Mouse (Mus musculus) embryo, embryonic 10 days (tissue): ENCODE results near the gene Zbtb38.
A peak's percentile ranks its signal among the peaks of the same experiment; 100 is the strongest.
"Not testable (repeated sequence)": the region's sequence is repeated elsewhere in the genome, so short reads cannot be mapped to it uniquely, and the experiment has no call there.

Experiments
- DNase-seq: peaks from one replicate; pipeline ENCODE4 v3.0.0-alpha.2; 2015; ENCODE audit warnings: low spot score

The Zbtb38 gene

DNA sequence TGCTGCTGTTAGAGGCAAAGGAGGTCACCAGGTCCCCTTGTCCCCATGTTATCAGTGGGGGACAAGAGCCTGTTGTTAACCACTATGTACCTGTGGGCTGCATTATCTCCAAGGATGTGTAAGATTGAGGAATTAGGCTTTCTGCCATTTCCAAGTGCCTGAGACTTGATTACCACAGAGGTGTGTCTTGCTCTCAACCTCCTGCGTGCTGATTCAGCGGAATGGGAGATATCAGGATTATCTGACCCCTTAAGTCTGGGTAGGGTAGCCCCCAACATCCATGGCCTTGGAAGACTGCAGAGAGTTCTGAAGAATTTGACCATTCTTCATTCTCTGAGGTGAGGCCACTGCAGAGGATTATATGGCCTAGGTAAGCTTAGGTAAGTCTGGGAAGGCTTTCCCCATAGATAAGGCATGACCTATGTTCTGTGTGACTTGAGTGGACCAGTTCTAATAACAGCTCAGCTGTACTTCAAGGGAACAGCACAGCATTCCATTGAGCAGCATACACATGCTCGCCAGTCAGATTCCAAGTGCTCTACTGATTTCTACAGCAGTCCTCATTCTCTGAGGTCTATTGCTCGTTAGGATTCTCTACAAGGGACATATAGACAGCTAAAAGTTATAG, 68.4 kb downstream of the Zbtb38 start:
- DNase-seq = no peak

DNA sequence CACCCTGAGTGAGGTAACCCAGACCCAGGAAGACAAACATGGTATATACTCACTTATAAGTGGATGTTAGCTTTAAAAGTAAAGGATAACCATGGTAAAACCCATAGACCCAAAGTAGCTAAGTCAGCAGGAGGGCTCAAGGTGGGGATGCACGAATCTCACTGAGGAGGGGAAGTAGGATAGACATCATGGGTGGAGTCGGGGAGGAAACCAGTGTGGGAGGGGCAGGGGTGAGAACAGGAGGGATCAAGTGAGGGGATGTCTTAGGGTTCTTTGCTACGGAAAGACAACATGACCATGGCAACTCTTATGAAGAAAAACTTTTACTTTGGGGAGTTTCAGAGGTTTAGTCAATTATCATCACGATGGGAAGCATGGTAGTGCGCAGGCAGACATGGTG, 74.0 kb downstream of the Zbtb38 start:
- DNase-seq = no peak

DNA sequence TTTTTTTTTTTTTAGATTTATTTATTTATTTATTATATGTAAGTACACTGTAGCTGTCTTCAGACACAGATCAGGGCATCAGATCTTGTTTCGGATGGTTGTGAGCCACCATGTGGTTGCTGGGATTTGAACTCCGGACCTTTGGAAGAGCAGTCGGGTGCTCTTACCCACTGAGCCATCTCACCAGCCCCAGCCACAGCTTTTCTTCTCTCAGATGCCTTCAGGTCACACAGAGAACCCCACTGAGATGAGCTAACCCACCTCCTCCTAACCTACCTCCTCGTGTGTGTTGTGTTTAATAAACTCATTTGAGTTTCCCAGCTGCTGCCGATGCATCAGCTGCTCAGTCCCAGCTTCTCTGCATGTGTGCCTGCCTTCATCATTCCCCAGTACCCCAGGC, 74.9 kb downstream of the Zbtb38 start:
- not testable (repeated sequence) for DNase-seq

DNA sequence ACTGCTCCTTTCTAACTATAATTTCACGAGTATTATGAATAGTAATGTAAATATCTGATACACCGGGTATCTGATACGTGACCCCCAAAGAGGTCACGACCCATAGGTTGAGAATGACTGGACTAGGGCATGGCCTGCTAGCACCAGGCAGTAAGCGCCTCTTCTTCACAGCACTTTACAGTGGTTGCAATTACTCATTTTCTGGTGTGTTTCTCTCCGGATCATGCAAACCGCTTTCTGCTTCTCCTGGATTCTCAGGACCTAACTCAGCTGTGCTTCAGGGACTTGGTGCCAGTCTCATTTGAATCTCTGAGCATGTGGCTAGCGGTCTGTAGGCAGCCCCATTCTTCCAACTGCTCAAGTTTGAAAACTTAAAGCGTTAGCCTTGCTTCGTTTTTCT, 76.0 kb downstream of the Zbtb38 start:
- DNase-seq = no peak

DNA sequence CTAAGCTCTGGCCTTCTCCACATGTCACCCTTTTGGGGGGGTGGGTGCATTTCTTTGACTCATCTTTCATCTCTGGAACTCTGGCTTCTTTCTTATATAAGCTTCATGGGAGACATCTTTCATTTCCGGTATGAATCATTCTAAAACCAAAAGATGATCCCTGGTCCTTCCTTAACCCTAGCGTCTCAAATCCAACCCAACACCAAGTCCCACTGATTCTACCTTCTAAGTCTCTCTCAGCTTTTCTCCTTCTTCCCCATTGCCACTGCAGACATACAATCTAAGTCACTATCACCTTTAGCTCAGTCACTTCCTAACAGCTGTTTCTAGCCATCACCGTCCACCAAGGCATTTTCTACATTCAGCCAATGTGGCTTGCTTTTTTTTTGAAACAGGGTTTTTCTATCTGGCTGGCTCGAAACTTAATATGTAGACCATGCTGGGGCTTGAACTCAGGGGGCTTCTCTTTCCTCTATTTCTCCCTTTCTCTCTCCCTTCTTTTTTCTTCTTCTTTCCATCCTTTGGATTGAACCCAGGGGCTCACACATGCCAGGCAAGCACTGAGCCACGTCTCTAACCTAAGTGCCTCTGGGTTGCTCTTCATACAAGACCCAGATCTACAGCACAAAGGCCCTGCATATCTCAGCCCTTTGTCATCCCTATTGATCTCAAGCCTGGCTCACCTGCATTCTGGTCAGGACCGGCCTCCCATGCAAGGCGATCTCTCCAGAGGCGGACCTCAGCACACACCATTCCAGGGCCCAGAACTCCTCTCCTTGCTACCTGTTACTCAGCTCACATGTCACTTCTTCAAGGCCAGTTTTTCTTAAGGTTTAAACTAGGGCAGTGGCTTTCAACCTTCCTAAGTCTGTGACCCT, 76.6 kb downstream of the Zbtb38 start:
- DNase-seq = no peak

DNA sequence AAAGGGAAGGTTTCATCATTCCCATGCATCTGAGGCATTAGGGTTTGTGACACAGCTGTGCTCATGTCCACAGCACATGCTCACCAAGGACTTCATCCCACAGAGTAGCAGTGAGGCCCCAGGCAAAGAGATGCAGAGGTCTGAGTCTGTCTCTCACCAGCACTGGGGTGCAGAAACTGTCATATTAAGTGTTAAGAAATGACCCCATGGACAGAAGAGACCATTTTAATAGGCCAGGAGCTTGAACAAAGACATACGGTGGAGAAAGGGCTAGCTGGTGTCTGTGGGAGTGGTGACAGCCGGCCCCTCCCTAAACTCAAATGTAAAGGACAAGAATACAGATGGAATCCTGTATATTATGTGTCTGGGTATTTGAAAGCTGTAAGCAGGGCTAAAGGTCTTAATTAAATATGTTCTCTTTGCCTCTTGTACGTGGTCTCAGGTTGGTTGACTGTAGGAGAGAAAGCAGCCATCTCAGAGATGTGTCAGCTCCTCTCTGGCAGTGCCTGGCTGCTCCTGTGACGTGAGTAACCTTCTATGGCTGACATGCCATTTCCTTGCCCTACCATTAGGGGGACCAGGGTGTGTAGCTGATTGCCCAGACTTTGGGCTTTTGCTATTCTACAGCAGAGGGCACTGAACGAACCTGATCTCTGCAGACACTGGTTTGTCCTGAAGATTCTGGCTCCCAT, 77.4 kb downstream of the Zbtb38 start:
- DNase-seq = peak; percentile 82

DNA sequence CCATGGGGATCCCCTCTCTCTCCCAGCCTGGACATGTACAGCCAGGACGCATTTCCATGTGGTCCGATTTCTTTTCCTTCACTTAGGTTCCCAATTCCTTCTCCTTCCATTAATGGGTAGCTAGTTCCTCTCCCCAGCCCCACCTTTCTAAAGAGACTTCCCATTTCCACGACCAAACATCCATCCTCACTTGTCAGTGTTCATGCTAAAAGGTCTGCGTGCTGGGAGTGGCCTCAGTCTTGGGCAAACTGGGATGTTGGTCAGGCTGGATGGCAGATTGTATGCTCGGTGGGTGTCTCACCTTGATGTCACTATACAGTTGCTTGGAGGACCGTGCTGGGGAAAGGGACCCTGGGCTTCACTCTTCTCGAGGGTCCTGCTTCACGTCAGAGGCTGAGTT, 78.3 kb downstream of the Zbtb38 start:
- DNase-seq = no peak

DNA sequence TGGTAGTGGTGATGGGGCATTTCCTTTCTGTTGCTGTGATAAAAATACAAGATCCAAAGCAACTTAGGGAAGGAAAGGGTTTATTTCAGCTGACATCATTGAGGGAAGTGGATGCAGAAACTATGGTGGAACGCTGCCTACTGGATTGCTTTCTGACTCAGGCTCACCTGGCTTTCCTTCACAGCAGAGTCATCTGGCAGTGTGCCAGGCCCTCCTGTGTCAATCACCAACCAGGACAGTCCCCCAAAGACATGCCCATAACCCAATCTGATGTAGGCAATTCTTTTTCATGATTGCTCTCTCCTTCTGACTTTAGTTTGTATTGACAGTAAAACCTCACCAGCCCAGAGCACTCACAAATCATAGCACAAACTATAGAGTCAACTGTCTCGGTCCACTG, 80.2 kb downstream of the Zbtb38 start:
- DNase-seq = no peak

DNA sequence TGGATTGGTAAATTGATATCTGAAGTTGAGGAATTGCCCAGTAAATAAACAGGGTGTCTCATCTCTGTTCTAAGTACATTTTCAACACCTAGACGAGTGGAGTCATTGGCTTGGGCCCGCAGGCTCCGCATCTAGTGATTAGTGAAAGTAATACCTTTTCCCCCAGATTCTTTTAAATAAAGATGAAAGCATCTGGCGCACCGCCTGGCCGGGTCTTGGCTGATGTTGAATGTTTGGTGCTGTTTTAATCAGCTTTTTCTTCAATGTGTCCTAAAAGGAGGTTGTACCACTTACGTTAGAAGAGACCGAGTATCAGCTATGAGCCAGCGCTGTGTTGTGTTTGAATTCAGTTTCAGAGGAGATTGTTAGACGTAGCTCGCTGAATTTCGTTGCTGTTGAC, 81.4 kb downstream of the Zbtb38 start:
- DNase-seq = no peak

DNA sequence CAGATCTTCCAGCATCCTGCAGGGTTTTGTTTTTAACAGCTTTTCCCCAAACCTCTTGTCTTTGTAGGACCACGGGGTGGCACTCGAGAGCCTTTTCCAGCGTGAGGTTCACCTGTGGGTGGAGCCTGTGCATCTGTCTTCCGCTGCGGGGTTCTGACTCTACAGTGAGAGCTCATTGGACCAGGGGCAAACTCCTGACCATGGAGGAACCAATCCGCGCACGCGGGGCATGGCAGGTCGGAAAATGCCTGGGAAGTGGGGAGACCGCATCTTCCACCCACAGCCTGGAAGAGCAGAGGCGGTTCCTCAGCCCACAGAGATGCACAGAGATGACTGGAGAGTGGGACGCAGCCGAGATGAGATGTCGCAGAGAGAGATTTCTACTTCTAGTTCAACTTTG, 82.8 kb downstream of the Zbtb38 start:
- DNase-seq = peak; percentile 98

DNA sequence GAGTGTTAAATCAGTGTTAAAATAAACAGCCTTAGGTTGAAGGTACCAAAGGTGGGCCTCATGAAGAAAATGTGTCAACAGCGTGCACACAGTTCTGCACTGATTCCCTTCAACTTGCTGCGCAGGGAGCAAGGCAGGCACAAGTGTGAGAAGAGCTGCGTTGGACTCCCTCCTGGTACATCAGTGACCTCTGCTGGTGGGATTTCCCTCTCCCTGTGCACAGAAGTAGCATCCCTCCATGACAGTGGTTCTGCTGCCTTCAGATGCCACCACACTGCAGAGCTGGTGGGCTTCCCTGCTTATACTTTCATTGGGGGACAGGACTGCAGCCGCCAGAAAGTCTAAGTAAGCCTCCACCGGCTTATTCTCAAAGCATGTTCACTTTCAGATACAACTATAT, 84.0 kb downstream of the Zbtb38 start:
- DNase-seq = peak; percentile 71

DNA sequence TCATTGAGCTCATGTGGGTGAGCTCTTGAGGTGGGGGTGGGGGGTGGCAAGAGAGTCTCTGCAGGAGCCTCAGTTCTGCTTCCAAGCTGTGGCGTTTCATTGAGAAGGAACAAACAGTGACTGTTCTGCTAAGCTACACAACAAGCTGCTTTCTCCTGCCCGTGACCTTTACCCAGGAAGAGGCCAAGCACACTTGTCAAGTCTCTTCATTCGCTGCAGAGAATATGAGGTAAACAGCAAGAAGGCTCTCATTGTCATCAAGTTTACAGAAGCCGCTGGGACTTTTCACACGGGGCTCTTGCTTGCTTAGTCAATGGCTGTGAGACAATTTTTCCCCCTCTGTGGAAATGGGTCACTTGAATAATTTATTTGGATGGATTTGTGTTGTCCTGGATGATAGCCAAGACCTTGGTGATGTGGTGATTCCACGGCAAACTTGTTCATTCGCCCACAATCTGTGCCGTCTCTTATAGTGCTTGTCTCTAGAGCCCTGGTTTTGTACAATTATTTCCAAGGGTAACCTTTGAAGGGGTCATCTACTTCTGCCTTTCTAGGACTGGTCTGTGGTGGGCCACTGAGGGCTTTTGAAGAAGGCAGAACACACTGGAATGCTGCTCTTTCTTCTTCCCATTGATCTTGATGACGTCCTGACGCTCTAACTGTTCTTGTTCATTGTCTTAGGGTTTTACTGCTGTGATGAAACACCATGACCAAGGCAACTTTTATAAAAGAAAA, 92.0 kb downstream of the Zbtb38 start:
- DNase-seq = peak; percentile 29

DNA sequence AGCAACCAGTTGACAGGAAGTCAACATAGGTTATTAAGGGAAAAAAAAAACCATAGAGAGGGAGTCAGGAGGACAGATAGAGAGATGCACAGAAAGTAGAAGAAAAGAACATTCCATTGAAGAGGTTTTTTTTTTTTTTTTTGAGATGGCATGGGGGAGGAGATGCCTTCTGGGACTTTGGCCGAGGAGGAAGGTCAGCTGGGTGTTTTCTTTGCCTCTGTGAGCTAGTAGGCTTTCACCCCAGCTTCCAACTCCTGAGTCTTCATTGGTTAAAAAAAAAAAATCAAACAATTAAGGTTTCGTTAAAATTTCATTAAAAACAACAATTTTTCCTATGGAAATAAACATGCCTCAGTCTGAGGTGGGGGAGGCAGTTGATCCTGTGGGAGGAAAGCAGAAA, 92.8 kb downstream of the Zbtb38 start:
- DNase-seq = no peak

DNA sequence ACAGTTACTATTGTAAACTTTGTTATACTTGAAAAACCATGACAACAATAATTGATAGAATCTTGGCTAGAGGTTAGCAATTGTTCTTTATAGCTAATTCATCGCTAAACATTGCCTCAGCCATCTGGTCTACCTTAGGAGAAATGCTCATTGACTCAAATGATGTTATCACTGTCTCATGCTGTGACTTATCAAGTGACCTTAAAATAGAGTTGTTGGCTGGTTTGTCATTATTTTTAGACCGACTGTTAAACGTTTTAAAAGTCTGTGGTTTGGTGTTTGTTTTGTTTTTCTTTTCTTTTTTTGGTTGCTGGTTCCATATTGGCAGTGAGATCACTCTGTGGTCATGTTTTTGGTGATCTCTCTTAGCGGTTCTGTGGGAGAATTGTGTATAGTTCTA, 99.1 kb downstream of the Zbtb38 start:
- DNase-seq = no peak

DNA sequence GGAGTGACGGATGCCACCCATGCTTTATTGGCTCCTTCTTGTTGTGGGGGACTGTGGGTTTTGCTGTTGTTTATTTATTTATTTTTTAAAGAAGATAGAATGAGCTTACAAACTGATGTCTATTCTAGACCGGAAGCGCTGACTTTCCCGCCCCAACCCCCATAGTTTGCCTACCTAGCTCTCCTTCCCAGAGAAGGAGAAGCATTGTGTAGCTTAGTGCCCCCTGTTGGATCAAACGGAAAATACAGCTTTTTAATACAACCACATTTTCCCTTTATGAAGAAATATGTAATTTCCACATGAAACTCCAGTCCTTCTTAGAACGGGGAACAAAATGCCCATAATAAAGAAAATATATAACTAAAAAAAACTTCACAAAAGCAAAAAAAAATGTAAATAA, 99.9 kb downstream of the Zbtb38 start:
- peak; percentile 14 for DNase-seq

DNA sequence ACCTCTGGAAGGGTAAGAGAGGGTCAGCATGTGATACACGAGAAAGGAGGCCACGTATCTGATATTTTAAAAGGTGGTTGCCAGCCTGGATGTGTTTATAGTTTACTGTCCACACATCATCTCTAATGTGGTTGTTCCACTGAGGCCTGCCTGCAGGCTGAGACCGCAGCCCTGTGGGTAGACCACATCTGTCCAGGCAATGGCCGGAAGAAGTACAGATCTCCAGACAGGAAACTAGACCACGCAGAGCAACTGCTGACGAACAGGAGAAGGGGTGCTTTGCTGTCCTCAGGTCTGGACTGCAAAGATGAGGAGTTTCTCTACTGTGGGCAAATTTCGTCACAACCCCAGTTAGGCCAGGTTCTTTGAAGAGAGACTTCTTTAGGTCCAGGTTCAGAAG, 101.8 kb downstream of the Zbtb38 start:
- no peak for DNase-seq

DNA sequence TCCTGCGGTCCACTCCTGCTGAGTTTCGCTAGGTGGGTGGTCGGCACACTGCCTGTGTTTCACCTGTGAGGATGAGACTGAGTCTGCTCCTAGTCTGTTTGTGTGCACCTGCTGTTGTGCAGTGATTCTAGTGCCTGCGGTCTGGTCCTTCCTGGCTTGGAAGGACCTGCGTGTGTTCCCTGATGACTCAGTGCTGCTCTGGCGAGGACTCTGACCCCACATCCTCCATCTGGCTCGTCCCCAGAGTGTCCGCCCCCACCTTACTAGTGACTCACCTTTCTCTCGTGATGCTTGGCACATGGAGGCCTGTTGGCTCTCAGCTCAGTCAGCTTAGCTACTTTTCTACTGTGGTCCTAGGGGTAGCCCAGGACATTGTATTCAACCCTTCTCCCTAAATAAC, 102.7 kb downstream of the Zbtb38 start:
- DNase-seq = no peak

DNA sequence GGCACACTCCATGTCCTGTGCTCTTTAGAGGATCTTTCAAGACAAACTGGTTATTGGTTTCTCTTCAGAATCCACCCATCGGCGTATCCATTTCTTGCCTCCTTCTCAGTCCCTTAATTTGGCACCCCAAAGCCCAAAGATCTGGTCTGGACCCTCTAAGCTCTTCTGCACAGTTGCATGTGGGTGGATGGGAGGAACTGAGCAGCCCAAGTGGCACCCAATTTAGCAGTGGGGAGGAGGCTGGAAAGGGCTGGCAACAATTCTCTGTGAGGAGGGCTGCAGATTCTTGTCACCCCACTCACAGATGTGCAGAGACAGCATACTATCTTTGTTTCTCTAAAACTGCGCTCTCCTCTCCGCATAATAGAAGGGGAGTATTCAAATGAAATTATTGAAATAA, 103.3 kb downstream of the Zbtb38 start:
- no peak for DNase-seq

DNA sequence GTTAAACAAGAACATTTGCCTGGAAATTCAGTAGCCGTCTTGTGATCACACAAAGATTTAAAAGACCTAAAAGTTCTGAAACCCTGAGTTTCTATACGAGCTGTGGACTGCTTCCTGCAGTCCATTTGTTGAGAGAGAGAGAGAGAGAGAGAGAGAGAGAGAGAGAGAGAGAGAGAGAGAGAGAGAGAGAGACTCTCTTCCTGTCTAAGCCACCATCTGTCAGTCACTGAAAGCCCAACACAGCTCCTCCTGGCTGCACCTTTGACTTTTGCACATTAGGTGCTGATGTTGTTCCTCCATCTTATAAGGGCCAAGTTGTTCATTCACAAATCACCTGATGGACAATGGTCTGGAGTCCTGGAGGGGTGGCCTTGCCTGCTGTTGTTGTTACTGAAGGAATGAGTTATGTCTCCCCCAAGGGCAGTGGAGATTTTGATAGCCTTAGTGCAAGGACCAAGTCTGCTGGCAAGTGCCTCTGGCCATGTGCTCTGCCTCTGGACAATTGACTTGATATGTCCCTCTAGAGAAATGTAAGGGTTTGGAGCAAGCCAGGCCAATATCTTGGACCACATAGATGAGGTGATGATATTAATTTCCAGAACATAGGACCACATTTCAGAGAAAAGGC, 105.8 kb downstream of the Zbtb38 start:
- no peak for DNase-seq

DNA sequence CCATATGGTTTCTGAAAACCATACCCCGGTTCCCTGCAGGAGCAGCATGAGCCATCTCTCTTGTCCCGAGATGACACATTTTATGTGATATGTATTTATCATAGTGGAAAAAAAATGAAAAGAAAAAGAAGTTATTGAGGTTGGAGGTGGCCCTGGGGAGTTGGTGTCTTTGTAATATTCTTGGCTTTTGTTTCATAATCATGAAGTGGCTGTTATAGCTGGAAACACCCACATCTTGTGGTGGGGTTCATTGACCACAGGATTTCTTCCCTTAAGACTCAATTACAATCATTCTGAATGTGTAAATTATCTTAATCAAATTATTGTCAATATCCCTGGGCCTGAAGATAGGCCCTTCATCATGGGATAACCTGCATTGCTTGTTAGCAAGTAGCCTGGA, 107.8 kb downstream of the Zbtb38 start:
- no peak for DNase-seq

DNA sequence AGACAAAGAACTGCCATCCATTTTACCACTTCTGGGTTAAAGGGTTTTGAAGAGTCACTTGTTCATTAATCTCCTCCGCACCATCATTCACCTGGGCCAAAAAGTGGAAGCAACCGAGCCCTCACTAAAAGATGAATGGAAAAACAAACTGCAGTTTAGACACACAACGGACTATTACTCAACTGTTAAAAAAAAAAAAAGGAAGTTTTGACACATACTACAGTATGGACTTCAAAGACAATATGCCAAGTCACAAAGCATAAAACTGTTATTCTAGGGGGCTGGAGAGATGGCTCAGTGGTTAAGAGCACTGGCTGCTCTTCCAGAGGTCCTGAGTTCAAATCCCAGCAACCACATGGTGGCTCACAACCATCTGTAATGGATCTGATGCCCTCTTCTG, 108.6 kb downstream of the Zbtb38 start:
- DNase-seq = not testable (repeated sequence)

DNA sequence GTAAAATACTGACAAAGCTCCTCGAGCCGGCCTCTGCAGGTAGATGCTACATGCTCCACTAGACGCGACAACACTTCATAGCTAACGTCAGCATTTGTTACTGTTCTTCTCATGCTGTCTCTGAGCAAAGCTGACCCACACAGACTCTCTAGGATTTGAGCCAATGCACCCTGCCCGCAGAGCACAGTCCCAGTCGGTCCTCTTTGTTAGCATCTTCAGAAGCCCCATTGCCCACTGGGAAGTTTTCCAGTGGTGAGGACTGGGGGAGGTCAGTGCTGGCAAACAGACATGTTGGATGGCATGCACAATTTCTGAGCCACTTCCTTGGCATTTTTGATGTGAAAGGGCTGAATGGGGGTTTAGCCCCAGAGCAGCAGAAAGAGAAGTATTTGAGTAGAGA, 113.2 kb downstream of the Zbtb38 start:
- no peak for DNase-seq
